Mouse (Mus musculus): ENCODE measurements at regions not wholly inside any gene's neighbourhood (a gene's known extent, or its start where the extent isn't known, plus 50 kb on each side); places are given as distances from the start of the nearest gene placed in this dataset.

GRCm38 (mm10) chr1:128829536-128829935 lies 237.4 kb upstream of the Cxcr4 start:
- TF ChIP-seq CTCF (IDR thresholded peaks at IDR 0.05; ENCODE audit: extremely low read depth, insufficient read length, insufficient replicate concordance, low read depth, low read length) (no peak), POLR2A (IDR thresholded peaks at IDR 0.05; ENCODE audit: low read depth, low read length) (no peak)

Measured in small intestine, adult 2 months (tissue).